Mouse (Mus musculus): ENCODE measurements around the gene Clpx.

DNA sequence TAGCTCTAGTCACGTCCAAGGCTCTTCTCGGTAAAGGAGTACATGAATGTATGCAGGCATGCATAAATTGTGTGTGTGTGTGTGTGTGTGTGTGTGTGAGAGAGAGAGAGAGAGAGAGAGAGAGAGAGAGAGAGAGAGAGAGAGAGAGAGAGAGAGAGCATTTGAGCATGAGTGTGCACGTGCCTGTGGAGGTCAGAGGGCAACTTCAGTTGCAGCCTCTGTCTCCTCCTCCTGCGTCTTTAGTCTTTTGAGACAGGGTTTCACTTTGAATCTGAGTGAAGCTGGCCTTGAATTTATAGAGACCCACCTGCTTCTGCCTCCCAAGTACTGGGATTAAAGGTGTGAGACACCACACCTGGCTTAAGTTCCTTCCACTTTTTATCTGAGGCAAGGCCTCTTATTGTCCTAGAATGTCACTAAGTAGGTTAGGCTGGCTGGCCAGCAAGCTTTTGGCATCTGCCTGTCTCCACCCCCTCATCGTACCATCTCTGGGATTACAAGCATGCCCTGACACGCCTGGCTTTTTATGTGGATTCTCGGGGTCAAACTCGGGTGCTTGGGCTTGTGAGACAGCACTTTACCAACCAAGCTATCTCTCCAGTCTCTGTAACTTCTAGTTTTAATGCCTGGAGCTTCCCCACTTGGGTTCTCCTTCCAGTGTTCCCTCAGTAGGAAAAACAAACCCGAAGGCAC lies 36.7 kb upstream of the Clpx start:
- no peak for TF ChIP-seq EP300 (IDR thresholded peaks at IDR 0.05; ENCODE audit: low read depth)
- no peak for TF ChIP-seq CTCF (IDR thresholded peaks at IDR 0.05; ENCODE audit: low read depth)

Data from liver, embryonic 14.5 days (tissue).